Mouse (Mus musculus): ENCODE data around the gene Ushbp1. TPM values are rescaled to one million over a fixed set of nuclear protein-coding genes. Genes with fewer than 3 reads are reported as not detected.

The Ushbp1 gene
- total and polyA plus RNA-seq, 2 experiments from 2014 or later, result 4.8 to 5.3 TPM

- no peak for TF ChIP-seq CTCF (IDR thresholded peaks at IDR 0.05; ENCODE audit: low read depth)
- Histone ChIP-seq H3K4me2 (ENCODE audit: low read depth, low read length) (no peak overlapping the region), H3K27me3 (ENCODE audit: insufficient read depth, low read length) (no peaks in the 10 kb centered on the region), H3K9ac (replicated peaks; ENCODE audit: low read length) (no peak overlapping the region), H3K27ac (no peak overlapping the region), H3K4me1 (ENCODE audit: insufficient read depth, low read length) (peaks cover 9% of the 10 kb centered on the region; the same call in 1 of the 2 replicates), H3K36me3 (ENCODE audit: insufficient read depth, low read length) (no peaks in the 10 kb centered on the region), H3K4me3 (ENCODE audit: low read length) (no peak overlapping the region), H3K9me3 (ENCODE audit: low read length) (no peaks in the 10 kb centered on the region)
- 92% methylated on average over 4 of the region's 4 CpGs for WGBS
- ATAC-seq (no peak), DNase-seq (ENCODE audit: low spot score) (no peak)
Measured at GRCm38 (mm10) chr8:71408231-71408630, 12.6 kb upstream of the Ushbp1 start.

DNA sequence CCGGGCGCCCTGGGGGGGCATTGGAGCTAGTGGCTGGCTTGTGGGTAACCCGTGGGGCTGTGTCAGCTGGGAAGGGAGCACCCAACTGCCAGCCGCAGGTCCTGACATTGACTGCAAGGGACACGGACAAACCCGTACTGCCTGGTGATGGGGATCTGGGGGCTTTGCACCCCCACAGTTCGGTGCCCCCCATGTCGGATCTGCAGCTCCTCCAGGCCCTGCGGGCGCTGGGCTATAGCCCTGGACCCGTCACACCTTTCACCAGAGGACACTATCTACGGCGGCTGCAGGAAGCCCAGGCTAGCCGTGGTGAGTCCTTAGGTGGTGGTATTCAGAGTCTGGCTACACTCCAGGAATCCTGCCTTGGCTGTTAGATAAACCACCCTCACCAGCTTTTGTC, 11.8 kb upstream of the Ushbp1 start:
- Histone ChIP-seq H3K27me3 (ENCODE audit: insufficient read depth, low read length) (no peaks in the 10 kb centered on the region), H3K36me3 (ENCODE audit: insufficient read depth, low read length) (no peaks in the 10 kb centered on the region), H3K4me3 (ENCODE audit: low read length) (no peak overlapping the region), H3K9ac (replicated peaks; ENCODE audit: low read length) (no peak overlapping the region), H3K9me3 (ENCODE audit: low read length) (no peaks in the 10 kb centered on the region), H3K4me2 (ENCODE audit: low read depth, low read length) (no peak overlapping the region), H3K4me1 (ENCODE audit: insufficient read depth, low read length) (peaks cover 9% of the 10 kb centered on the region; the same call in 1 of the 2 replicates), H3K27ac (no peak overlapping the region)
- ATAC-seq (no peak), DNase-seq (ENCODE audit: low spot score) (no peak)
- TF ChIP-seq CTCF (IDR thresholded peaks at IDR 0.05; ENCODE audit: low read depth), result no peak
- WGBS, result 95% methylated on average over 14 of the region's 14 CpGs

DNA sequence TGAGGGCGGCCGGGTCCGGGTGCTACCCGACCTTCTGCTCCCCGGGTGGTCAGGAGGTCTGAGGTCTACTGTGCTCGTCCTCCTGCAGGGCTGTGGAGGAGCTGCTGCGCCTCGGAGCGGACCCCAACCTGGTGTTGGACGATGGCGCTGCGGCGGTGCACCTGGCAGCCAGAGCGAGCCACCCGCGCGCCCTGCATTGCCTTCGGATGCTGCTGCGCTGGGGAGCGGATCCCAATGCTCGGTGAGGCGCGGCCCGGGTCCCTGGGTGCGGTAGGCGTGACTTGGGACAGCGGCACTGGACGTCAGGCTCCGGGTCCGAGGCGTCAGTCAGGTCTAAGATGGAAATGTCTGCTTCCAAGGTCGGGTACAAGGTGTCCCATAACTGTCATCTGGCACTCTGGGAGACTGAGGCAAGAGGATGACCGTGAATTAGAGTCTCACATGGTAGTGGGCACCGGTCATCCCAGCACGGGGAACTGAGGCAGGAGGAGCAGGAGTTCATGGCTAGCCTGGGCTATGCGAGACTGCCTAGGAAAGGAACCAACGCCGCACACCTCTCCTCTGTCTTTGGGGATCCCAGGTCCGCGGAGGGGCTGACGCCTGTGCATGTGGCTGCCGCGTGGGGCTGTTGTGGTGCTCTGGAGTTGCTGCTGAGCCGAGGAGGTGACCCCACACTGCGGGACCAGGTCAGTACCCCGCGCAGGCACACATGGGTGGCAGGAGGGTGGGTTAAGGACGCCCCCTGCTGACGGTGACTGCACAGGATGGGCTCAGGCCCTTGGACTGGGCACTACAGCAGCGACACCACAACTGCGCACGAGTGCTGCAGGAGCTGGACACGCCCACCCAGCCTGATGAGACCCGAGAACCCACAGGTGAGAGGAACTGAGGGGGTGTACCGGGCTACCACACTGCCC, 10.8 kb upstream of the Ushbp1 start:
- Histone ChIP-seq H3K9ac (replicated peaks; ENCODE audit: low read length) (peak overlapping the region; percentile 42; the same call in 1 of the 2 replicates), H3K4me3 (ENCODE audit: low read length) (peak overlapping the region; percentile 45), H3K4me2 (ENCODE audit: low read depth, low read length) (peak overlapping the region; percentile 97), H3K36me3 (ENCODE audit: insufficient read depth, low read length) (no peaks in the 10 kb centered on the region), H3K27ac (no peak overlapping the region), H3K4me1 (ENCODE audit: insufficient read depth, low read length) (peaks cover 9% of the 10 kb centered on the region; the same call in 1 of the 2 replicates), H3K27me3 (ENCODE audit: insufficient read depth, low read length) (no peaks in the 10 kb centered on the region), H3K9me3 (ENCODE audit: low read length) (no peaks in the 10 kb centered on the region)
- DNase-seq (ENCODE audit: low spot score) (peak; percentile 56), ATAC-seq (peak; percentile 57)
- TF ChIP-seq CTCF (IDR thresholded peaks at IDR 0.05; ENCODE audit: low read depth), result peak; percentile 75
- 1% methylated on average over 55 of the region's 55 CpGs for WGBS

GRCm38 (mm10) chr8:71405401-71406098, 9.9 kb upstream of the Ushbp1 start, which contains the start of gene Ankle1:
Ankle1 (plus strand) TSS chr8:71406010.
- Histone ChIP-seq H3K4me3 (ENCODE audit: low read length) (peak within 1 kb of the TSS; percentile 45), H3K36me3 (ENCODE audit: insufficient read depth, low read length) (no peaks in the 10 kb centered on the region), H3K9ac (replicated peaks; ENCODE audit: low read length) (peak within 1 kb of the TSS; percentile 42; the same call in 1 of the 2 replicates), H3K9me3 (ENCODE audit: low read length) (no peaks in the 10 kb centered on the region), H3K4me1 (ENCODE audit: insufficient read depth, low read length) (peaks cover 9% of the 10 kb centered on the region; the same call in 1 of the 2 replicates), H3K27ac (no peak within 1 kb of the TSS; the same call in 1 of the 2 replicates), H3K4me2 (ENCODE audit: low read depth, low read length) (peak within 1 kb of the TSS; percentile 97), H3K27me3 (ENCODE audit: insufficient read depth, low read length) (no peaks in the 10 kb centered on the region)
- TF ChIP-seq CTCF (IDR thresholded peaks at IDR 0.05; ENCODE audit: low read depth), result peak; percentile 81
- ATAC-seq (peak; percentile 91), DNase-seq (ENCODE audit: low spot score) (peak; percentile 94)
- 15% methylated on average over 33 of the region's 33 CpGs for WGBS

GRCm38 (mm10) chr8:71404951-71405351, 9.3 kb upstream of the Ushbp1 start:
- ATAC-seq (no peak), DNase-seq (ENCODE audit: low spot score) (no peak)
- WGBS, result 80% methylated on average over 9 of the region's 9 CpGs
- Histone ChIP-seq H3K9ac (replicated peaks; ENCODE audit: low read length) (no peak overlapping the region), H3K4me3 (ENCODE audit: low read length) (no peak overlapping the region), H3K27me3 (ENCODE audit: insufficient read depth, low read length) (no peaks in the 10 kb centered on the region), H3K4me2 (ENCODE audit: low read depth, low read length) (no peak overlapping the region), H3K4me1 (ENCODE audit: insufficient read depth, low read length) (peaks cover 9% of the 10 kb centered on the region; the same call in 1 of the 2 replicates), H3K27ac (no peak overlapping the region), H3K36me3 (ENCODE audit: insufficient read depth, low read length) (no peaks in the 10 kb centered on the region), H3K9me3 (ENCODE audit: low read length) (no peaks in the 10 kb centered on the region)
- no peak for TF ChIP-seq CTCF (IDR thresholded peaks at IDR 0.05; ENCODE audit: low read depth)

DNA sequence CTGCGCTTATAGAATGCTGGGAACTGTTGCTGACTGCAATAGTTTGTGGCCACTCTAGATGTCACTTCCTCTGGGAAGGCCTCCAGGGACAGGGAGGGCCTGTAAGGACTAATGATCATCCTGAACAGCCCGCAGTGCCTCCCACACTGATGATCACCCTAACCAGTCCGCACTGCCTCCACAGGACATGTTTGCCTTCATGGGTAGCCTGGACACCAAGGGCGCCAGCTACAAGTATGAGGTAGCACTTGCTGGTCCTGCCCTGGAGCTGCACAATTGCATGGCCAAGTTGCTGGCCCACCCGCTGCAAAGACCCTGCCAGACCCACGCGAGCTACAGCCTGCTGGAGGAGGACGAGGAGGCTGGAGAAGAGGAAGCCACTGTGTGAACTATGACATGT, 8.4 kb upstream of the Ushbp1 start:
- H3K4me3 ChIP-seq (ENCODE audit: low read length), result no peak overlapping the region
- H3K9me3 ChIP-seq (ENCODE audit: low read length), result no peaks in the 10 kb centered on the region
- no peaks in the 10 kb centered on the region for H3K27me3 ChIP-seq (ENCODE audit: insufficient read depth, low read length)
- ATAC-seq, result no peak
- H3K4me1 ChIP-seq (ENCODE audit: insufficient read depth, low read length), result peaks cover 9% of the 10 kb centered on the region; the same call in 1 of the 2 replicates
- H3K9ac ChIP-seq (replicated peaks; ENCODE audit: low read length), result no peak overlapping the region
- WGBS, result 92% methylated on average over 8 of the region's 8 CpGs
- no peak overlapping the region for H3K4me2 ChIP-seq (ENCODE audit: low read depth, low read length)
- no peak overlapping the region for H3K27ac ChIP-seq
- TF ChIP-seq CTCF (IDR thresholded peaks at IDR 0.05; ENCODE audit: low read depth), result no peak
- no peak for DNase-seq (ENCODE audit: low spot score)
- 0 out of 2 replicates have a peak, but pooled peaks cover 4% of the 10 kb centered on the region for H3K36me3 ChIP-seq (ENCODE audit: insufficient read depth, low read length)

Measured in hindbrain, postnatal 0 days (tissue).